Mouse (Mus musculus) kidney, adult 8-10 months (tissue): ENCODE results near the gene Socs2.

Source experiments
- DNase-seq, 2 experiments: peaks; one replicate each; pipeline ENCODE4 v3.0.0; 2022

Socs2 gene

GRCm38 (mm10) chr10:95416685-95417495, at the start of gene Socs2:
Socs2 (minus strand) TSS chr10:95417180.
- DNase-seq = peak; percentile 91 to 93

- no peak for DNase-seq
These were observed 48.5 kb upstream of the Socs2 start for GRCm38 (mm10) chr10:95465485-95465896.

- no peak for DNase-seq
These were observed 47.5 kb upstream of the Socs2 start for GRCm38 (mm10) chr10:95464527-95464926.

- no peak for DNase-seq
These were observed 45.3 kb upstream of the Socs2 start for GRCm38 (mm10) chr10:95462231-95462630.

- no peak for DNase-seq
These were observed 44.1 kb upstream of the Socs2 start for GRCm38 (mm10) chr10:95461053-95461553.

GRCm38 (mm10) chr10:95458050-95458806, 41.2 kb upstream of the Socs2 start:
- no peak for DNase-seq

- DNase-seq = no peak
These were observed 40.5 kb upstream of the Socs2 start for GRCm38 (mm10) chr10:95457367-95458049.

GRCm38 (mm10) chr10:95456103-95456502, 39.1 kb upstream of the Socs2 start:
- no peak for DNase-seq

- no peak for DNase-seq
These were observed 36.3 kb upstream of the Socs2 start for GRCm38 (mm10) chr10:95453282-95453681.

- no peak for DNase-seq
These were observed 32.1 kb upstream of the Socs2 start for GRCm38 (mm10) chr10:95449033-95449432.

- no peak for DNase-seq
These were observed 31.0 kb upstream of the Socs2 start for GRCm38 (mm10) chr10:95447954-95448353.

GRCm38 (mm10) chr10:95445104-95446056, 28.4 kb upstream of the Socs2 start:
- no peak for DNase-seq

- DNase-seq = no peak
These were observed 25.4 kb upstream of the Socs2 start for GRCm38 (mm10) chr10:95442334-95442733.

GRCm38 (mm10) chr10:95440566-95440965, 23.6 kb upstream of the Socs2 start:
- DNase-seq = no peak

- no peak for DNase-seq
These were observed 22.8 kb upstream of the Socs2 start for GRCm38 (mm10) chr10:95439718-95440339.

GRCm38 (mm10) chr10:95438941-95439340, 22.0 kb upstream of the Socs2 start:
- DNase-seq = no peak

GRCm38 (mm10) chr10:95430271-95430670, 13.3 kb upstream of the Socs2 start:
- DNase-seq = no peak

GRCm38 (mm10) chr10:95429111-95429510, 12.1 kb upstream of the Socs2 start:
- DNase-seq = no peak

GRCm38 (mm10) chr10:95426207-95427115, 9.5 kb upstream of the Socs2 start:
- no peak for DNase-seq

- no peak for DNase-seq
These were observed 5.7 kb upstream of the Socs2 start for GRCm38 (mm10) chr10:95422681-95423080.
